ENCODE assay signal across 20 mouse cellular contexts in genomic region chr12:84304554-84304953, GRCm38 (mm10). TPM values are rescaled to one million over a fixed set of nuclear protein-coding genes. Genes with fewer than 3 reads are reported as not detected.
"Had no signal": no experiment of that assay in that cellular context is flagged by ENCODE, and none has a peak within 500 bp of the region (broad histone marks: within the 10 kb centered on the region; RNA-seq: fewer than 3 reads in every experiment).

No protein-coding gene starts in this region.

- DNase-seq: lung, adult 2 months; lung, postnatal 14 days; lung, postnatal 36 days; retina, postnatal 1 day; right cerebral cortex, adult 18-20 months; right cerebral cortex, postnatal 25 days; right cerebral cortex, postnatal 4 days; thymus, adult 2 months; thymus, postnatal 25 days; thymus, postnatal 4 days had no signal

- H3K4me1 ChIP-seq: lung, embryonic 15.5 days; midbrain, embryonic 13.5 days; midbrain, embryonic 15.5 days; neural tube, embryonic 12.5 days; stomach, embryonic 15.5 days had no signal

- H3K9me3 ChIP-seq: lung, embryonic 15.5 days; megakaryocyte, embryonic 14.5 days; midbrain, embryonic 13.5 days; midbrain, embryonic 15.5 days; neural tube, embryonic 12.5 days; stomach, embryonic 15.5 days had no signal

- H3K4me3 ChIP-seq: lung, embryonic 15.5 days; megakaryocyte, embryonic 14.5 days; midbrain, embryonic 13.5 days; midbrain, embryonic 15.5 days; neural tube, embryonic 12.5 days; stomach, embryonic 15.5 days had no signal

- H3K9ac ChIP-seq: lung, embryonic 15.5 days; midbrain, embryonic 13.5 days; midbrain, embryonic 15.5 days; neural tube, embryonic 12.5 days; stomach, embryonic 15.5 days had no signal

- H3K4me2 ChIP-seq: lung, embryonic 15.5 days; midbrain, embryonic 11.5 days; midbrain, embryonic 13.5 days; midbrain, embryonic 15.5 days; neural tube, embryonic 12.5 days; stomach, embryonic 15.5 days had no signal

- H3K27me3 ChIP-seq: lung, embryonic 15.5 days; megakaryocyte, embryonic 14.5 days; midbrain, embryonic 13.5 days; midbrain, embryonic 15.5 days; neural tube, embryonic 12.5 days; stomach, embryonic 15.5 days had no signal

- ATAC-seq: lung, postnatal 0 days; midbrain, embryonic 13.5 days; midbrain, embryonic 15.5 days had no signal

- H3K36me3 ChIP-seq: stomach, embryonic 15.5 days had no signal

- H3K27ac ChIP-seq: lung, embryonic 15.5 days; macrophage; midbrain, embryonic 13.5 days; midbrain, embryonic 15.5 days; neural tube, embryonic 12.5 days; stomach, embryonic 15.5 days had no signal

RNA-seq across cellular contexts. Expression of gene Fam161b, which starts 57.1 kb away (rescaled TPM):
- total RNA-seq: monocyte, adult 5-6 weeks had no signal
